Comparison of ENCODE assay signal across 9 mouse cellular contexts in genomic region chr2:159343624-159344560, GRCm38 (mm10).
A peak's percentile ranks its signal among the peaks of the same experiment; 100 is the strongest.
DNase-seq lines count a peak whose midpoint lies in the region; ATAC-seq lines count a peak whose summit lies in the region.
"Had no signal": no experiment of that assay in that cellular context is flagged by ENCODE, and none has a peak within 500 bp of the region (broad histone marks: within the 10 kb centered on the region; RNA-seq: fewer than 3 reads in every experiment).

No protein-coding gene starts in this region.

- peak; percentile 11 for DNase-seq in gastrocnemius, postnatal 25 days
- DNase-seq in gastrocnemius, postnatal 10 days = no peak
- DNase-seq in kidney, postnatal 25 days = no peak
- DNase-seq in lung, adult 18-20 months = no peak
- DNase-seq in skeletal muscle tissue, adult 2 months (ENCODE audit: low read depth, low spot score) = peak; percentile 53
- DNase-seq: cerebellum, adult 11-12 months; right cerebral cortex, postnatal 25 days had no signal

- no peak overlapping the region for H3K4me3 ChIP-seq in kidney, embryonic 16.5 days (ENCODE audit: low read length)
- H3K4me3 ChIP-seq in lung, embryonic 16.5 days (ENCODE audit: low read length) = no peak overlapping the region

- no peak overlapping the region for H3K4me2 ChIP-seq in kidney, embryonic 16.5 days (replicated peaks; ENCODE audit: low read depth, low read length)
- no peak overlapping the region for H3K4me2 ChIP-seq in lung, embryonic 16.5 days (ENCODE audit: low read depth, low read length)

- H3K9ac ChIP-seq in kidney, embryonic 16.5 days (replicated peaks; ENCODE audit: low read length) = no peak overlapping the region
- no peak overlapping the region for H3K9ac ChIP-seq in lung, embryonic 16.5 days (ENCODE audit: low read length)

- no peak for ATAC-seq in kidney, embryonic 16.5 days (ENCODE audit: low FRiP score, low TSS enrichment)
- peak; percentile 66 for ATAC-seq in lung, embryonic 16.5 days (ENCODE audit: low read depth)

- H3K4me1 ChIP-seq in kidney, embryonic 16.5 days (ENCODE audit: insufficient read depth, low read length) = no peaks in the 10 kb centered on the region
- H3K4me1 ChIP-seq in lung, embryonic 16.5 days (replicated peaks; ENCODE audit: control insufficient read depth, insufficient read depth, low read length) = no peaks in the 10 kb centered on the region

- H3K9me3 ChIP-seq in kidney, embryonic 16.5 days (ENCODE audit: low read length) = no peaks in the 10 kb centered on the region
- H3K9me3 ChIP-seq in lung, embryonic 16.5 days (ENCODE audit: control insufficient read depth, low read length) = no peaks in the 10 kb centered on the region

- H3K27me3 ChIP-seq in kidney, embryonic 16.5 days (ENCODE audit: insufficient read depth, low read length) = no peaks in the 10 kb centered on the region
- no peaks in the 10 kb centered on the region for H3K27me3 ChIP-seq in lung, embryonic 16.5 days (ENCODE audit: control insufficient read depth, insufficient read depth, low read depth, low read length)

- peak overlapping the region; percentile 26; the same call in 1 of the 2 replicates for H3K27ac ChIP-seq in kidney, embryonic 16.5 days (ENCODE audit: low read length)
- H3K27ac ChIP-seq in lung, embryonic 16.5 days (ENCODE audit: low read length) = no peak overlapping the region

- 42% methylated on average over 5 of the region's 5 CpGs for WGBS in kidney, embryonic 16.5 days
- 44% methylated on average over 5 of the region's 5 CpGs for WGBS in lung, embryonic 16.5 days

- H3K36me3 ChIP-seq in kidney, embryonic 16.5 days (ENCODE audit: insufficient read depth, low read length) = no peaks in the 10 kb centered on the region
- no peaks in the 10 kb centered on the region for H3K36me3 ChIP-seq in lung, embryonic 16.5 days (ENCODE audit: control insufficient read depth, insufficient read depth, low read length)

Comparison
In these comparisons a context has a peak if more than half of its experiments do, and no peak if none do; other contexts are left out.
1. DNase-seq: peak in gastrocnemius, postnatal 25 days (single experiment) and skeletal muscle tissue, adult 2 months (single experiment); none in gastrocnemius, postnatal 10 days (single experiment), kidney, postnatal 25 days (0 of 2) and lung, adult 18-20 months (0 of 2).